Mouse (Mus musculus) cortical plate, adult 2 months (tissue): ENCODE measurements around the gene Zfp541. TPM values are rescaled to one million over a fixed set of nuclear protein-coding genes. Genes with fewer than 3 reads are reported as not detected.

Experiments
- H3K27ac ChIP-seq: fragments of 200-500 bp; 2 replicates; pipeline ENCODE4 v1.5.1; 2012; ENCODE audit warnings: low read length, control low read depth, inconsistent platforms; ENCODE audit not compliant: insufficient read depth
- H3K4me1 ChIP-seq: fragments of 200-500 bp; 2 replicates; pipeline ENCODE4 v1.6.1; 2011; ENCODE audit warnings: low read length; ENCODE audit not compliant: control insufficient read depth, insufficient read depth
- H3K4me3 ChIP-seq: fragments of 200-500 bp; 2 replicates; pipeline ENCODE4 v1.5.1; 2011; ENCODE audit warnings: mild to moderate bottlenecking, low read length, control low read depth; ENCODE audit not compliant: insufficient read depth
- CTCF ChIP-seq: fragments of 200-500 bp; IDR thresholded peaks from 2 replicates; pipeline ENCODE4 v1.5.1; 2011; ENCODE audit warnings: mild to moderate bottlenecking, control low read depth, low read length; ENCODE audit not compliant: insufficient read depth; ENCODE audit errors: extremely low read depth
- POLR2A ChIP-seq: fragments of 200-500 bp; IDR thresholded peaks from 2 replicates; pipeline ENCODE4 v1.6.1; 2011; ENCODE audit warnings: mild to moderate bottlenecking, low read length, control low read depth; ENCODE audit not compliant: insufficient read depth; ENCODE audit errors: extremely low read depth
- polyA plus RNA-seq: library from polyadenylated mRNA; depleted of rRNA; stranded (reverse); fragments of >200 nt; gene quantifications from 2 replicates; pipeline ENCODE4 v1.2.3, GENCODE M21; 2012

Gene Zfp541
- polyA plus RNA-seq, 1 experiment: 0.52 TPM

GRCm38 (mm10) chr7:16044531-16044930 lies 17.1 kb upstream of the Zfp541 start:
- Histone ChIP-seq H3K4me1 (peaks cover 6% of the 10 kb centered on the region), H3K4me3 (no peak overlapping the region), H3K27ac (no peak overlapping the region)
- TF ChIP-seq CTCF (no peak), POLR2A (no peak)

GRCm38 (mm10) chr7:16045538-16045937 lies 16.1 kb upstream of the Zfp541 start:
- Histone ChIP-seq H3K4me1 (peaks cover 6% of the 10 kb centered on the region), H3K27ac (peak overlapping the region; percentile 41; the same call in 1 of the 2 replicates), H3K4me3 (peak overlapping the region; percentile 83; the same call in 1 of the 2 replicates)
- TF ChIP-seq CTCF: no peak
- TF ChIP-seq POLR2A: no peak

GRCm38 (mm10) chr7:16046101-16046480 lies 15.5 kb upstream of the Zfp541 start:
- peak overlapping the region; percentile 83 for H3K4me3 ChIP-seq
- H3K4me1 ChIP-seq: peaks cover 6% of the 10 kb centered on the region
- H3K27ac ChIP-seq: peak overlapping the region; percentile 86
- TF ChIP-seq POLR2A (no peak), CTCF (no peak)

- no peak for TF ChIP-seq CTCF
- 0 out of 2 replicates have a peak, but pooled peaks have one; percentile 14 for TF ChIP-seq POLR2A
- H3K4me1 ChIP-seq: peaks cover 6% of the 10 kb centered on the region
- peak overlapping the region; percentile 86 for H3K27ac ChIP-seq
- H3K4me3 ChIP-seq: peak overlapping the region; percentile 83
Measured at GRCm38 (mm10) chr7:16046481-16047337, 14.9 kb upstream of the Zfp541 start.

GRCm38 (mm10) chr7:16047338-16048146 lies 14.1 kb upstream of the Zfp541 start, which contains the start of gene Bicra:
Gene Bicra (minus strand): TSS chr7:16047921.
- peak within 1 kb of the TSS; percentile 86 for H3K27ac ChIP-seq
- no peak for TF ChIP-seq CTCF
- TF ChIP-seq POLR2A: no peak
- H3K4me1 ChIP-seq: peaks cover 6% of the 10 kb centered on the region
- H3K4me3 ChIP-seq: peak within 1 kb of the TSS; percentile 83

- peak; percentile 86 for TF ChIP-seq POLR2A
- no peak for TF ChIP-seq CTCF
- peak overlapping the region; percentile 26; the same call in 1 of the 2 replicates for H3K27ac ChIP-seq
- H3K4me1 ChIP-seq: peaks cover 6% of the 10 kb centered on the region
- peak overlapping the region; percentile 66 for H3K4me3 ChIP-seq
Measured at GRCm38 (mm10) chr7:16048164-16048564, 13.4 kb upstream of the Zfp541 start.

- Histone ChIP-seq H3K4me3 (peak overlapping the region; percentile 66), H3K4me1 (peaks cover 6% of the 10 kb centered on the region), H3K27ac (peak overlapping the region; percentile 26; the same call in 1 of the 2 replicates)
- TF ChIP-seq POLR2A (no peak), CTCF (no peak)
Measured at GRCm38 (mm10) chr7:16048675-16049575, 12.7 kb upstream of the Zfp541 start.

GRCm38 (mm10) chr7:16049576-16049915 lies 12.1 kb upstream of the Zfp541 start:
- Histone ChIP-seq H3K4me3 (peak overlapping the region; percentile 66; the same call in 1 of the 2 replicates), H3K4me1 (peaks cover 6% of the 10 kb centered on the region), H3K27ac (no peak overlapping the region)
- TF ChIP-seq CTCF (no peak), POLR2A (no peak)

GRCm38 (mm10) chr7:16050600-16050999 lies 11.0 kb upstream of the Zfp541 start:
- no peak overlapping the region for H3K4me3 ChIP-seq
- peaks cover 2% of the 10 kb centered on the region for H3K4me1 ChIP-seq
- TF ChIP-seq CTCF (no peak), POLR2A (no peak)
- no peak overlapping the region for H3K27ac ChIP-seq
